ENCODE assay signal across 11 mouse cellular contexts in genomic region chr19:5109659-5110453, GRCm38 (mm10). TPM values are rescaled to one million over a fixed set of nuclear protein-coding genes. Genes with fewer than 3 reads are reported as not detected.
DNase-seq lines count a peak whose midpoint lies in the region; ATAC-seq and TF ChIP-seq lines count a peak whose summit lies in the region.
"Had no signal": no experiment of that assay in that cellular context is flagged by ENCODE, and none has a peak within 500 bp of the region (broad histone marks: within the 10 kb centered on the region; RNA-seq: fewer than 3 reads in every experiment).

No protein-coding gene starts in this region.

- no peaks in the 10 kb centered on the region for H3K9me3 ChIP-seq in lung, embryonic 16.5 days (ENCODE audit: control insufficient read depth, low read length)
- H3K9me3 ChIP-seq: embryonic facial prominence, embryonic 15.5 days had no signal

- peaks cover 13% of the 10 kb centered on the region for H3K4me1 ChIP-seq in lung, embryonic 16.5 days (replicated peaks; ENCODE audit: control insufficient read depth, insufficient read depth, low read length)

- 76% methylated on average over 19 of the region's 19 CpGs for WGBS in lung, embryonic 16.5 days

- H3K4me3 ChIP-seq in gastrocnemius, adult 2 months, result no peak overlapping the region
- H3K4me3 ChIP-seq in lung, embryonic 16.5 days (ENCODE audit: low read length), result no peak overlapping the region
- H3K4me3 ChIP-seq: embryonic facial prominence, embryonic 15.5 days had no signal

- no peaks in the 10 kb centered on the region for H3K27me3 ChIP-seq in lung, embryonic 16.5 days (ENCODE audit: control insufficient read depth, insufficient read depth, low read depth, low read length)
- H3K27me3 ChIP-seq: embryonic facial prominence, embryonic 15.5 days had no signal

- H3K36me3 ChIP-seq in lung, embryonic 16.5 days (ENCODE audit: control insufficient read depth, insufficient read depth, low read length), result peaks cover 16% of the 10 kb centered on the region

- DNase-seq in gastrocnemius, adult 2 months, result peak; percentile 49
- no peak for DNase-seq in gastrocnemius, adult 18-20 months (ENCODE audit: low spot score)
- DNase-seq in lung, postnatal 25 days (ENCODE audit: low spot score), result no peak
- peak; percentile 78 for DNase-seq in ZHBTc4 (ENCODE audit: low read depth, low spot score)
- peak; percentile 37 for DNase-seq in lung, postnatal 14 days
- DNase-seq in layer of hippocampus, adult 11-12 months (ENCODE audit: low spot score), result no peak
- DNase-seq in left cerebral cortex, adult 18-20 months (ENCODE audit: low spot score in 2 of 2), result no peak
- DNase-seq: right cerebral cortex, postnatal 25 days had no signal

- intact Hi-C loops in gastrocnemius, adult 2 months (cut with DNase I), result no loop called here

- no peak for ATAC-seq in lung, embryonic 16.5 days (ENCODE audit: low read depth)

- no peak overlapping the region for H3K9ac ChIP-seq in lung, embryonic 16.5 days (ENCODE audit: low read length)
- H3K9ac ChIP-seq: embryonic facial prominence, embryonic 15.5 days had no signal

- no peak overlapping the region for H3K27ac ChIP-seq in gastrocnemius, adult 2 months
- peak overlapping the region; percentile 64; the same call in 1 of the 2 replicates for H3K27ac ChIP-seq in lung, embryonic 16.5 days (ENCODE audit: low read length)
- H3K27ac ChIP-seq: embryonic facial prominence, embryonic 15.5 days had no signal

- TF ChIP-seq CTCF in gastrocnemius, adult 2 months (IDR thresholded peaks at IDR 0.05), result peak; percentile 61

- no peak overlapping the region for H3K4me2 ChIP-seq in lung, embryonic 16.5 days (ENCODE audit: low read depth, low read length)
- H3K4me2 ChIP-seq: embryonic facial prominence, embryonic 15.5 days had no signal

RNA-seq across cellular contexts. Expression of gene Rab1b, which starts 3.0 kb away (rescaled TPM):
- total RNA-seq in gastrocnemius, adult 2 months (2021), result 100 to 1,000 TPM; 112 to 128 TPM
- 100 to 1,000 TPM; 117 to 118 TPM for total RNA-seq in gastrocnemius, adult 18-20 months (2021)
- 289 and 295 TPM in 2 replicates for polyA plus RNA-seq in lung, embryonic 16.5 days (2015; fragmentation: Nextera tagmentation; extraction: Ambion mirVana)
- 100 to 1,000 TPM; 157 to 165 TPM for total RNA-seq in left cerebral cortex, adult 18-20 months (2021)

RNA-seq across cellular contexts. Expression of gene Klc2, which starts 8.5 kb away (rescaled TPM):
- total RNA-seq in gastrocnemius, adult 2 months (2021), result 10 to 100 TPM; 54.7 to 56.9 TPM
- total RNA-seq in gastrocnemius, adult 18-20 months (2021), result 10 to 100 TPM; 58.6 to 61.0 TPM
- 14.6 and 17.0 TPM in 2 replicates for polyA plus RNA-seq in lung, embryonic 16.5 days (2015; fragmentation: Nextera tagmentation; extraction: Ambion mirVana)
- 100 to 1,000 TPM; 261 to 289 TPM for total RNA-seq in left cerebral cortex, adult 18-20 months (2021)

RNA-seq across cellular contexts. Expression of gene Cnih2, which starts 11.5 kb away (rescaled TPM):
- total RNA-seq in gastrocnemius, adult 2 months (2021), result under 1 TPM in 1 of 2 experiments, not detected in 1; 0.17 TPM
- total RNA-seq in gastrocnemius, adult 18-20 months (2021), result not detected
- 5.6 and 7.0 TPM in 2 replicates for polyA plus RNA-seq in lung, embryonic 16.5 days (2015; fragmentation: Nextera tagmentation; extraction: Ambion mirVana)
- total RNA-seq in left cerebral cortex, adult 18-20 months (2021), result 100 to 1,000 TPM; 215 to 221 TPM

RNA-seq across cellular contexts. Expression of gene Yif1a, which starts 21.5 kb away (rescaled TPM):
- 10 to 100 TPM; 41.2 to 53.8 TPM for total RNA-seq in gastrocnemius, adult 2 months (2021)
- 10 to 100 TPM; 45.1 to 47.0 TPM for total RNA-seq in gastrocnemius, adult 18-20 months (2021)
- polyA plus RNA-seq in lung, embryonic 16.5 days (2015; fragmentation: Nextera tagmentation; extraction: Ambion mirVana), result 95.3 and 101 TPM in 2 replicates
- total RNA-seq in left cerebral cortex, adult 18-20 months (2021), result 10 to 100 TPM; 21.6 to 25.5 TPM

RNA-seq across cellular contexts. Expression of gene Tmem151a, which starts 24.5 kb away (rescaled TPM):
- not detected for total RNA-seq in gastrocnemius, adult 2 months (2021)
- under 1 TPM in 1 of 2 experiments, not detected in 1; 0.18 TPM for total RNA-seq in gastrocnemius, adult 18-20 months (2021)
- 3.6 and 3.8 TPM in 2 replicates for polyA plus RNA-seq in lung, embryonic 16.5 days (2015; fragmentation: Nextera tagmentation; extraction: Ambion mirVana)
- total RNA-seq in left cerebral cortex, adult 18-20 months (2021), result 100 to 1,000 TPM; 146 to 149 TPM
- total RNA-seq: hematopoietic stem cell, adult 5-6 weeks had no signal

Comparison
In these comparisons a context has a peak if more than half of its experiments do, and no peak if none do; other contexts are left out.
1. DNase-seq: peak in gastrocnemius, adult 2 months (single experiment), ZHBTc4 (single experiment) and lung, postnatal 14 days (single experiment); none in gastrocnemius, adult 18-20 months (single experiment), lung, postnatal 25 days (single experiment), layer of hippocampus, adult 11-12 months (single experiment) and left cerebral cortex, adult 18-20 months (0 of 2).
2. RNA of gene Klc2, which starts 8.5 kb away (total RNA-seq): 261 to 289 TPM in left cerebral cortex, adult 18-20 months; 58.6 to 61.0 TPM in gastrocnemius, adult 18-20 months and 54.7 to 56.9 TPM in gastrocnemius, adult 2 months; every median in the first group is over 4 times any median in the second.
3. RNA of gene Cnih2, which starts 11.5 kb away (total RNA-seq): 215 to 221 TPM in left cerebral cortex, adult 18-20 months; 0.17 TPM in gastrocnemius, adult 2 months and not detected in gastrocnemius, adult 18-20 months; every median in the first group is over 100 times any median in the second.